Mouse (Mus musculus) embryonic fibroblast, embryonic 13.5 days (primary cell): Measurements from ENCODE around the gene Cnga1. TPM values are rescaled to one million over a fixed set of nuclear protein-coding genes. Genes with fewer than 3 reads are reported as not detected.

Experiments
- H3K27ac ChIP-seq: 2 replicates; pipeline ENCODE4 v1.5.1; 2012; ENCODE audit warnings: low read length, control low read depth, inconsistent platforms; ENCODE audit not compliant: insufficient read depth
- H3K4me1 ChIP-seq: 2 replicates; pipeline ENCODE4 v1.6.1; 2011; ENCODE audit warnings: low read length; ENCODE audit not compliant: control insufficient read depth, insufficient read depth
- H3K4me3 ChIP-seq: 2 replicates; pipeline ENCODE4 v1.5.1; 2011; ENCODE audit warnings: mild to moderate bottlenecking, control low read depth, low read length; ENCODE audit not compliant: insufficient read depth
- CTCF ChIP-seq: IDR thresholded peaks from 2 replicates; pipeline ENCODE4 v1.5.1; 2011; ENCODE audit warnings: mild to moderate bottlenecking, control low read depth, low read length, moderate library complexity, borderline replicate concordance; ENCODE audit not compliant: insufficient read depth
- POLR2A ChIP-seq: IDR thresholded peaks from 2 replicates; pipeline ENCODE4 v1.6.1; 2011; ENCODE audit warnings: low read depth, mild to moderate bottlenecking, control low read depth, low read length, moderate library complexity
- polyA plus RNA-seq: library from polyadenylated mRNA; stranded (reverse); fragments of >200 nt; gene quantifications from 2 replicates; pipeline ENCODE4 v1.2.4, GENCODE M21; 2011; ENCODE audit warnings: low read depth; ENCODE audit not compliant: missing spikeins, insufficient read length

Gene Cnga1
- polyA plus RNA-seq, 1 experiment, result not detected

GRCm38 (mm10) chr5:72558716-72559526, 85.2 kb downstream of the Cnga1 start:
- Histone ChIP-seq H3K4me3 (peak overlapping the region; percentile 74), H3K27ac (0 out of 2 replicates have a peak overlapping the region, but pooled peaks have one; percentile 7), H3K4me1 (no peaks in the 10 kb centered on the region)
- TF ChIP-seq CTCF (no peak), POLR2A (no peak)

GRCm38 (mm10) chr5:72556245-72556644, 87.8 kb downstream of the Cnga1 start:
- TF ChIP-seq POLR2A (no peak), CTCF (no peak)
- Histone ChIP-seq H3K4me1 (no peaks in the 10 kb centered on the region), H3K4me3 (no peak overlapping the region), H3K27ac (no peak overlapping the region)

Other genes starting within 250 kb of the Cnga1 start
- not detected in 2 replicates for gene Corin, start 139.8 kb downstream of the Cnga1 start, polyA plus RNA-seq
- 28.5 and 52.7 TPM in 2 replicates for gene Nfxl1, start 84.6 kb downstream of the Cnga1 start, polyA plus RNA-seq
- 0.27 TPM in 1 of 2 replicates, not detected in the other for gene Zar1, start 63.0 kb downstream of the Cnga1 start, polyA plus RNA-seq
- not detected in 2 replicates for gene Gm5868, start 56.7 kb downstream of the Cnga1 start, polyA plus RNA-seq
- 6.2 and 19.6 TPM in 2 replicates for gene Nipal1, start 3.5 kb upstream of the Cnga1 start, polyA plus RNA-seq
- 0.12 and 0.16 TPM in 2 replicates for gene Txk, start 108.5 kb upstream of the Cnga1 start, polyA plus RNA-seq
- gene Tec, start 224.2 kb upstream of the Cnga1 start, polyA plus RNA-seq, result 9.4 and 17.0 TPM in 2 replicates